ENCODE assay signal across 25 mouse cellular contexts in the genomic region with DNA sequence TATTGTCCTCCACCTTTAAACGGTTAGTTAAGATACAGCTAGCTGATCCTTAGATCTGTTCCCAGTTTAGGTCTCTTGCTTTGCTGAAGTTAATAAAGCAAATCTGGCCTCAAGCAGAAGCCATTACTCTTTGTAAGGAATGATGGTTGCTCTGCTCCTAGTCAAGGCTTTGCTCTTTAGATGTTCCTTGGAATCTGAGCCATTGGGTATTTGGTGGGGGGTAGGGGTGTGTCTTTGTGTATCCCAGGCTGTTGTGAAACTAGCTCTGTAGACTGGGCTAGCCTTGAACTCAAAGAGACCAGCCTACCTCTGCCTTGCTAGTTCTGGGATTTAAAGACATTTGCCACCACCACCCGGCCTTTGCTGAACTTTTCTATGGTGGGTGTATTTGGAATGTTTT. TPM values are rescaled to one million over a fixed set of nuclear protein-coding genes. Genes with fewer than 3 reads are reported as not detected.
DNase-seq lines count a peak whose midpoint lies in the region; ATAC-seq and TF ChIP-seq lines count a peak whose summit lies in the region.
"Had no signal": no experiment of that assay in that cellular context is flagged by ENCODE, and none has a peak within 500 bp of the region (broad histone marks: within the 10 kb centered on the region; RNA-seq: fewer than 3 reads in every experiment).

No protein-coding gene starts in this region.

- peaks cover 79% of the 10 kb centered on the region for H3K36me3 ChIP-seq in E14TG2a.4 (ENCODE audit: insufficient read depth, low read length)
- peaks cover 28% of the 10 kb centered on the region for H3K36me3 ChIP-seq in kidney, embryonic 16.5 days (ENCODE audit: insufficient read depth, low read length)

- no peak for ATAC-seq in kidney, embryonic 16.5 days (ENCODE audit: low FRiP score, low TSS enrichment)
- ATAC-seq: forebrain, embryonic 14.5 days; forebrain, embryonic 16.5 days had no signal

- H3K9me3 ChIP-seq in E14TG2a.4 (ENCODE audit: low read length) = no peaks in the 10 kb centered on the region
- H3K9me3 ChIP-seq in kidney, embryonic 16.5 days (ENCODE audit: low read length) = no peaks in the 10 kb centered on the region
- H3K9me3 ChIP-seq: embryonic facial prominence, embryonic 13.5 days; embryonic facial prominence, embryonic 15.5 days; forebrain, embryonic 10.5 days; forebrain, embryonic 12.5 days had no signal

- intact Hi-C loops in heart, postnatal 36 days (cut with DNase I) = no loop called here

- no peak for TF ChIP-seq CTCF in E14TG2a.4 (conservative IDR thresholded peaks at IDR 0.05; ENCODE audit: low read length)

- peaks cover 93% of the 10 kb centered on the region for H3K4me1 ChIP-seq in E14TG2a.4 (replicated peaks; ENCODE audit: low read depth, low read length)
- H3K4me1 ChIP-seq in kidney, embryonic 16.5 days (ENCODE audit: insufficient read depth, low read length) = no peaks in the 10 kb centered on the region

- 92% methylated on average over 2 of the region's 2 CpGs for WGBS in kidney, embryonic 16.5 days

- peak; percentile 69 for DNase-seq in heart, adult 11 months
- no peak for DNase-seq in heart, postnatal 36 days
- DNase-seq in ES-CJ7 (ENCODE audit: low read depth, low spot score) = peak; percentile 69
- DNase-seq in R1 (ENCODE audit: low read depth, low spot score) = peak; percentile 90
- no peak for DNase-seq in thymus, adult 18-20 months
- no peak for DNase-seq in urinary bladder, postnatal 10 days (ENCODE audit: low spot score)
- DNase-seq: adrenal gland, postnatal 10 days; adrenal gland, postnatal 25 days; B cell, adult 2 months; cerebellum, adult 11 months; cerebellum, adult 18-20 months; cerebellum, adult 8-10 months; cerebellum, adult 9-11 months; cerebellum, postnatal 14 days; cerebellum, postnatal 36 days; embryo, embryonic 11 days had no signal

- no peak overlapping the region for H3K27ac ChIP-seq in kidney, embryonic 16.5 days (ENCODE audit: low read length)
- H3K27ac ChIP-seq: embryonic facial prominence, embryonic 13.5 days; embryonic facial prominence, embryonic 15.5 days; forebrain, embryonic 10.5 days; forebrain, embryonic 12.5 days had no signal

- peak overlapping the region; percentile 42 for H3K4me3 ChIP-seq in E14TG2a.4 (replicated peaks; ENCODE audit: low read length)
- H3K4me3 ChIP-seq in kidney, embryonic 16.5 days (ENCODE audit: low read length) = no peak overlapping the region
- H3K4me3 ChIP-seq: embryonic facial prominence, embryonic 13.5 days; embryonic facial prominence, embryonic 15.5 days; erythroblast, embryonic 14.5 days; forebrain, embryonic 10.5 days; forebrain, embryonic 12.5 days had no signal

- no peak overlapping the region for H3K9ac ChIP-seq in kidney, embryonic 16.5 days (replicated peaks; ENCODE audit: low read length)
- H3K9ac ChIP-seq: embryonic facial prominence, embryonic 13.5 days; embryonic facial prominence, embryonic 15.5 days; forebrain, embryonic 12.5 days had no signal

- no peaks in the 10 kb centered on the region for H3K27me3 ChIP-seq in E14TG2a.4 (ENCODE audit: insufficient read depth, low read length)
- H3K27me3 ChIP-seq in kidney, embryonic 16.5 days (ENCODE audit: insufficient read depth, low read length) = no peaks in the 10 kb centered on the region
- H3K27me3 ChIP-seq: embryonic facial prominence, embryonic 13.5 days; embryonic facial prominence, embryonic 15.5 days; forebrain, embryonic 12.5 days had no signal

- H3K4me2 ChIP-seq in kidney, embryonic 16.5 days (replicated peaks; ENCODE audit: low read depth, low read length) = no peak overlapping the region
- H3K4me2 ChIP-seq: embryonic facial prominence, embryonic 13.5 days; embryonic facial prominence, embryonic 15.5 days; forebrain, embryonic 12.5 days had no signal

RNA-seq across cellular contexts. Expression of gene Mapk1ip1, which starts 8.1 kb away (rescaled TPM):
- total RNA-seq in heart, postnatal 36 days (2021) = 10 to 100 TPM; 19.9 to 24.7 TPM
- 16.9 and 18.9 TPM in 2 replicates for polyA plus RNA-seq in kidney, embryonic 16.5 days (2015; fragmentation: Nextera tagmentation; extraction: Ambion mirVana)

RNA-seq across cellular contexts. Expression of gene Ppp2r2d, which starts 8.3 kb away (rescaled TPM):
- total RNA-seq in heart, postnatal 36 days (2021) = 10 to 100 TPM; 39.6 to 42.1 TPM
- polyA plus RNA-seq in kidney, embryonic 16.5 days (2015; fragmentation: Nextera tagmentation; extraction: Ambion mirVana) = 14.7 and 28.7 TPM in 2 replicates

RNA-seq across cellular contexts. Expression of gene Bnip3, which starts 55.1 kb away (rescaled TPM):
- total RNA-seq in heart, postnatal 36 days (2021) = 100 to 1,000 TPM; 306 to 356 TPM
- 115 and 117 TPM in 2 replicates for polyA plus RNA-seq in kidney, embryonic 16.5 days (2015; fragmentation: Nextera tagmentation; extraction: Ambion mirVana)

Comparison
In these comparisons a context has a peak if more than half of its experiments do, and no peak if none do; other contexts are left out.
1. DNase-seq: peak in heart, adult 11 months (single experiment), ES-CJ7 (single experiment) and R1 (single experiment); none in heart, postnatal 36 days (0 of 2), thymus, adult 18-20 months (0 of 2) and urinary bladder, postnatal 10 days (single experiment).